In genomic region chr3:57497791-57498190, GRCm38 (mm10) we compare ENCODE assay signal across 12 mouse cellular contexts.
"Had no signal": no experiment of that assay in that cellular context is flagged by ENCODE, and none has a peak within 500 bp of the region (broad histone marks: within the 10 kb centered on the region; RNA-seq: fewer than 3 reads in every experiment).

No protein-coding gene starts in this region.

- H3K4me1 ChIP-seq: midbrain, embryonic 12.5 days; neural tube, embryonic 12.5 days had no signal

- H3K4me3 ChIP-seq: limb, embryonic 13.5 days; midbrain, embryonic 12.5 days; neural tube, embryonic 12.5 days had no signal

- H3K9ac ChIP-seq: limb, embryonic 13.5 days; liver, embryonic 14.5 days; midbrain, embryonic 12.5 days; neural tube, embryonic 12.5 days had no signal

- H3K27ac ChIP-seq: limb, embryonic 13.5 days; liver, embryonic 14.5 days; midbrain, embryonic 12.5 days; neural tube, embryonic 12.5 days; stomach, postnatal 0 days had no signal

- H3K36me3 ChIP-seq: midbrain, embryonic 12.5 days; neural tube, embryonic 12.5 days had no signal

- DNase-seq: kidney, postnatal 10 days; left cerebral cortex, postnatal 4 days; lung, adult 18-20 months; retina, postnatal 1 day; right cerebral cortex, postnatal 25 days; thymus, adult 2 months; thymus, postnatal 25 days had no signal

- H3K4me2 ChIP-seq: limb, embryonic 13.5 days; midbrain, embryonic 12.5 days; neural tube, embryonic 12.5 days had no signal

- H3K9me3 ChIP-seq: limb, embryonic 13.5 days; midbrain, embryonic 12.5 days; neural tube, embryonic 12.5 days had no signal

- H3K27me3 ChIP-seq: limb, embryonic 13.5 days; midbrain, embryonic 12.5 days; neural tube, embryonic 12.5 days had no signal
